Mouse (Mus musculus) G1E (cell line): Measurements from ENCODE around the gene Cish.

ENCODE experiments used
- CTCF ChIP-seq: IDR thresholded peaks from 2 replicates; pipeline ENCODE4 v1.5.1; 2012; ENCODE audit warnings: low read depth, low read length, inconsistent platforms, mixed read lengths
- GATA1 ChIP-seq: IDR thresholded peaks from 2 replicates; pipeline ENCODE4 v1.6.1; 2012; ENCODE audit warnings: borderline replicate concordance, low read length, inconsistent platforms, mixed read lengths
- GATA2 ChIP-seq: IDR thresholded peaks from 2 replicates; pipeline ENCODE4 v1.6.1; 2012; ENCODE audit warnings: low read depth, low read length, inconsistent platforms, borderline replicate concordance
- POLR2AphosphoS5 ChIP-seq: IDR thresholded peaks from 2 replicates; pipeline ENCODE4 v1.6.1; 2012; ENCODE audit warnings: low read depth, low read length, inconsistent platforms; ENCODE audit not compliant: insufficient replicate concordance
- TAL1 ChIP-seq: conservative IDR thresholded peaks from 2 replicates; pipeline ENCODE4 v1.6.1; 2012; ENCODE audit warnings: low read depth, low read length, inconsistent platforms, mixed read lengths

GRCm38 (mm10) chr9:107333686-107334085 is 37.9 kb downstream of the Cish start:
- TF ChIP-seq CTCF: no peak
- no peak for TF ChIP-seq GATA1
- no peak for TF ChIP-seq TAL1
- no peak for TF ChIP-seq GATA2
- no peak for TF ChIP-seq POLR2AphosphoS5
